Mouse (Mus musculus): Measurements from ENCODE around the gene Gm15517. TPM values are rescaled to one million over a fixed set of nuclear protein-coding genes. Genes with fewer than 3 reads are reported as not detected.
A peak's percentile ranks its signal among the peaks of the same experiment; 100 is the strongest.

Gene Gm15517
- polyA plus RNA-seq, 1 experiment from 2014 or later = not detected

- Histone ChIP-seq H3K27ac (peak overlapping the region; percentile 95), H3K27me3 (ENCODE audit: control insufficient read depth, insufficient read depth, low read length) (no peaks in the 10 kb centered on the region), H3K4me2 (replicated peaks) (peak overlapping the region; percentile 74), H3K9ac (peak overlapping the region; percentile 93), H3K36me3 (replicated peaks; ENCODE audit: control insufficient read depth, insufficient read depth) (no peaks in the 10 kb centered on the region), H3K4me3 (replicated peaks; ENCODE audit: low read length) (peak overlapping the region; percentile 66), H3K9me3 (ENCODE audit: control insufficient read depth, low read length) (no peaks in the 10 kb centered on the region), H3K4me1 (replicated peaks; ENCODE audit: control insufficient read depth, insufficient read depth, low read length) (peaks cover 10% of the 10 kb centered on the region)
- ATAC-seq (ENCODE audit: low FRiP score) (peak; percentile 29), DNase-seq (ENCODE audit: low spot score) (no peak)
- WGBS = under 1% methylated on average over 25 of the region's 25 CpGs
Observed at GRCm38 (mm10) chr7:44304463-44304774, 43.2 kb downstream of the Gm15517 start.

- Histone ChIP-seq H3K9ac (peak overlapping the region; percentile 93), H3K4me2 (replicated peaks) (peak overlapping the region; percentile 74), H3K9me3 (ENCODE audit: control insufficient read depth, low read length) (no peaks in the 10 kb centered on the region), H3K4me1 (replicated peaks; ENCODE audit: control insufficient read depth, insufficient read depth, low read length) (peaks cover 10% of the 10 kb centered on the region), H3K36me3 (replicated peaks; ENCODE audit: control insufficient read depth, insufficient read depth) (no peaks in the 10 kb centered on the region), H3K27ac (peak overlapping the region; percentile 95), H3K27me3 (ENCODE audit: control insufficient read depth, insufficient read depth, low read length) (no peaks in the 10 kb centered on the region), H3K4me3 (replicated peaks; ENCODE audit: low read length) (peak overlapping the region; percentile 66)
- WGBS = under 1% methylated on average over 49 of the region's 49 CpGs
- DNase-seq (ENCODE audit: low spot score) (peak; percentile 94), ATAC-seq (ENCODE audit: low FRiP score) (peak; percentile 94)
Observed at GRCm38 (mm10) chr7:44304775-44305641, 43.8 kb downstream of the Gm15517 start.

DNA sequence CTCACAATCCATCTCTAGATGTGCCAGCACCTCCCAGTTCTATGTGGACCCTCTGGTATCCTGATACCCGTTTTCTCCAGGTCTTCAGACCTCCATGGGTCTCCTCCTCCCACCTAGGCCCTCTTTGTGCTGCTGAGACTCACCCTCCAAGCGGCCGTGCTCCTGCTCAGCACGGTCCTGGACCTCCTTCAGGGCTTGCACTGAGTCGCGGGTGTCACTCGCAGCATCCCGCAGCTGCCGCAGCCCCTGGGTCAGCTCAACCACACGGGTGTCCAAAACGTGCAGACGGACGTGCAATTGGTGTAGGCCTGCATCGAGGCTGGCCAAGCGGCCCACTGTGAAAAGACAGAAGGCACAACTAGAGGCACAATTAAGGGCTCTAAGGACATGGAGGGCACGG, 44.4 kb downstream of the Gm15517 start:
- 6% methylated on average over 16 of the region's 16 CpGs for WGBS
- H3K27ac ChIP-seq = peak overlapping the region; percentile 95; the same call in 1 of the 2 replicates
- no peaks in the 10 kb centered on the region for H3K36me3 ChIP-seq (replicated peaks; ENCODE audit: control insufficient read depth, insufficient read depth)
- ATAC-seq (ENCODE audit: low FRiP score) (no peak), DNase-seq (ENCODE audit: low spot score) (no peak)
- no peaks in the 10 kb centered on the region for H3K27me3 ChIP-seq (ENCODE audit: control insufficient read depth, insufficient read depth, low read length)
- peaks cover 10% of the 10 kb centered on the region for H3K4me1 ChIP-seq (replicated peaks; ENCODE audit: control insufficient read depth, insufficient read depth, low read length)
- peak overlapping the region; percentile 66 for H3K4me3 ChIP-seq (replicated peaks; ENCODE audit: low read length)
- H3K9me3 ChIP-seq (ENCODE audit: control insufficient read depth, low read length) = no peaks in the 10 kb centered on the region
- H3K4me2 ChIP-seq (replicated peaks) = peak overlapping the region; percentile 74
- H3K9ac ChIP-seq = no peak overlapping the region

DNA sequence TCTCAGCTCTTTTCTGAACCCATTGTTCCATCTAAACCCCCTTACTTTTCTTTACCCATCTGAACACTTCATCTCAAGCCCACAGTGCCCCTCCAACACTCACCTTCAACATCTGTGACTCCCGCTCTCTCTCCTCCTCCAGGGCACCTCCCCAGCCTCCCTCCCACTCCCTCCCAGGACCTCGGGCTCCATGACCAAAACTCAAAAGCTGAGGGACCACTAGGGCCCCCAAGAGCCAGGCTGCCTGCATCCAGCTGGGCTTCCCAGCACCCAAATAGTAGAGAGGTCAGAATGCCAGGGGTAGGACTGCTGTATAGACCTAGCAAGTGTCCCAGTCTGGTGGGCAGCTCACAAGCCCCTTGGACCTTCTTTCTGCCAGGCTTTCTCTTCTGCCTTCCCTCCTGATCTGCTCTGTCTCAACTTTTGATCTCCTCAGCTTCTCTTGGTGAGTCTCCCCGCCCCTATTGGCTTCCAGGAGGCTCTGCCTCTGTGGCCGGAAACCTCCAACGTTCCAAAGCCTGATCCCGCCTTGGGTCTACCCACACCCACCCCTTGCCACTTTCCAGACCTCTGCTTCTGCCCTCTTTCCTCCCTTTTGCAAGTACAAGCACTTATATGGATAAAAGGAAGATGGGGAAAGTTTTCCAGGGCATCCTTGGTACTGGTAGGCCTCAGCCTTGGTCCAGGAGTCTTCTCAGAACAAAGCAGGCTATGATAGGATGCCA, 45.4 kb downstream of the Gm15517 start, which contains the start of gene Clec11a:
Gene Clec11a, minus strand, starts transcription at position 387 of the 725 bp plus-strand sequence.
- H3K27me3 ChIP-seq (ENCODE audit: control insufficient read depth, insufficient read depth, low read length) = no peaks in the 10 kb centered on the region
- peak within 1 kb of the TSS; percentile 66; the same call in 1 of the 2 replicates for H3K4me3 ChIP-seq (replicated peaks; ENCODE audit: low read length)
- H3K9me3 ChIP-seq (ENCODE audit: control insufficient read depth, low read length) = no peaks in the 10 kb centered on the region
- H3K27ac ChIP-seq = peak within 1 kb of the TSS; percentile 95; the same call in 1 of the 2 replicates
- no peak for ATAC-seq (ENCODE audit: low FRiP score)
- DNase-seq (ENCODE audit: low spot score) = no peak
- no peaks in the 10 kb centered on the region for H3K36me3 ChIP-seq (replicated peaks; ENCODE audit: control insufficient read depth, insufficient read depth)
- WGBS = 57% methylated on average over 6 of the region's 6 CpGs
- H3K9ac ChIP-seq = no peak within 1 kb of the TSS
- H3K4me1 ChIP-seq (replicated peaks; ENCODE audit: control insufficient read depth, insufficient read depth, low read length) = peaks cover 17% of the 10 kb centered on the region
- peak within 1 kb of the TSS; percentile 74 for H3K4me2 ChIP-seq (replicated peaks)

- Histone ChIP-seq H3K9me3 (ENCODE audit: control insufficient read depth, low read length) (no peaks in the 10 kb centered on the region), H3K9ac (no peak overlapping the region), H3K27me3 (ENCODE audit: control insufficient read depth, insufficient read depth, low read length) (no peaks in the 10 kb centered on the region), H3K4me3 (replicated peaks; ENCODE audit: low read length) (no peak overlapping the region), H3K4me2 (replicated peaks) (no peak overlapping the region), H3K27ac (no peak overlapping the region), H3K36me3 (replicated peaks; ENCODE audit: control insufficient read depth, insufficient read depth) (0 out of 2 replicates have a peak, but pooled peaks cover under 1% of the 10 kb centered on the region), H3K4me1 (replicated peaks; ENCODE audit: control insufficient read depth, insufficient read depth, low read length) (peaks cover 21% of the 10 kb centered on the region)
- 62% methylated on average over 9 of the region's 9 CpGs for WGBS
- ATAC-seq (ENCODE audit: low FRiP score) (no peak), DNase-seq (ENCODE audit: low spot score) (no peak)
Observed at GRCm38 (mm10) chr7:44307261-44308020, 46.2 kb downstream of the Gm15517 start.

DNA sequence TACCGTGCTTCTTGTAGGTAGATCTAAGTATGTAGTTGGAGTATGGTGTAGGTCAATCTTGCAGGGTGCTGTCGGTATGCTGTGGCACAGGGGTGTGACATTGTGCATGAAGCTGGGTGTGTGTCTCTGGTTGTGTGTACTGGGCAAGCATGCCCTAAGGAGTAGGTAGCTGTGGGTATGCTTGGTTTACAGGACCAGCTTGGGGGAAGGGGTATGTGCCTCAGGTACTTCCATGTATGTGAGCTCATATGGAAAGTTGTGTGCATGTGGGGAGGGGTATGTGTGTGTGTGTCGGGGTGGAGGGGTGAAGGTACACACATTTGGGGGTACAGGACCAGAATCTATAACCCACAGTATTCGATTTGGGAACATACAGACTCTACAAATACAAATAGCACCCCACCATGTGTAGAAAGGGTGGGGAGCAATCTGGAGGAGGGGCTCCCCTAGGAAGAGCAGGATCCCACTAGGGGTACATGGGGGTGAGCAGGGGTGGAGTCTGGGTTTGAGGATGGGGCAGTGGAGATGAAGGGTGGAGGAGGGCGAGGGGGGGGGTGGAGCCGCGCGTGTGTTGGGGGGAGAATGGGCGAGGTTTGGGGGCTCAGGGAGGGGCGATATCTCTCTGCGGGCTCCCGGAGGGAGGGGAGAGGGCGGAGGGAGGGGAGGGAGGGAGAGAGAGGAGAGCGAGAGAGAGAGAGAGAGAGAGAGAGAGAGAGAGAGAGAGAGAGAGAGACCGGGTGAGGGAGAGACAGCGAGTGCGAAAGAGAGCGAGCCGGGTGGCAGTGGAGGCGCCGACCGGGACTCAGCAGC, 48.4 kb downstream of the Gm15517 start, which contains the start of gene Shank1:
Gene Shank1, plus strand, starts transcription at position 779 of the 810 bp plus-strand sequence.
- no peak for DNase-seq (ENCODE audit: low spot score)
- H3K4me3 ChIP-seq (replicated peaks; ENCODE audit: low read length) = peak within 1 kb of the TSS; percentile 64
- peak within 1 kb of the TSS; percentile 77 for H3K27ac ChIP-seq
- H3K36me3 ChIP-seq (replicated peaks; ENCODE audit: control insufficient read depth, insufficient read depth) = peaks cover 23% of the 10 kb centered on the region
- no peaks in the 10 kb centered on the region for H3K9me3 ChIP-seq (ENCODE audit: control insufficient read depth, low read length)
- peak within 1 kb of the TSS; percentile 90 for H3K4me2 ChIP-seq (replicated peaks)
- peaks cover 11% of the 10 kb centered on the region; the same call in 1 of the 2 replicates for H3K4me1 ChIP-seq (replicated peaks; ENCODE audit: control insufficient read depth, insufficient read depth, low read length)
- H3K27me3 ChIP-seq (ENCODE audit: control insufficient read depth, insufficient read depth, low read length) = no peaks in the 10 kb centered on the region
- WGBS = 21% methylated on average over 14 of the region's 22 CpGs
- no peak for ATAC-seq (ENCODE audit: low FRiP score)
- H3K9ac ChIP-seq = peak within 1 kb of the TSS; percentile 88

DNA sequence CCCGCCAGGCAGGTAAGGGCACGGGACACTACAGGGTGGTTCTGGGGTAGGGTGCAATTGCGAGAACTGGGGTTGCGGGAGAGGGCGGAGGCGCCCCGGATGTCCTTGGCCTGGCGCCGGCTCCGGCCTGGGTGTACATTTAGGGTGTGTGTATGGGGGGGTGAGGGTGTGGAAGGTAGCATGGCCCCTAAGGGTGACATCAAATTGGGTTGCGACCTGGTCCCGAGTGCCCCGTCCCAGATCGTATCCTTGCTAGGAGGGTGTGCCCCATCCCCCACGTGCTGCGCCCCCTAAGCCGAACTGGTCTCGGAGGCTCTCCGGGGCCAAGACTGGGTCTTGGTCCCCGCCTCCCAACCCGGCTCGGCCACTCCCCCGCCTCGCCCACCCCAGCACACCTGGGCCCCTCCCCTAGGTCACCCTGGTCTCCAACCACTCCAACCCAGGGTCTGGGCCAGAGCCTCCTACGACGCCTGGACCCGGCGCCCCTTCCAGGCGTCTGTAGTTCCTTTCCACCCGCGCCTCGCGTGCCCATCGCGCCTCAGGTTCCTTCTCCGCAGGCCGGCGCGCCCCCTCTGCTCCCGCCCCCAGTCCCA, 49.1 kb downstream of the Gm15517 start:
- peak overlapping the region; percentile 64 for H3K4me3 ChIP-seq (replicated peaks; ENCODE audit: low read length)
- no peaks in the 10 kb centered on the region for H3K9me3 ChIP-seq (ENCODE audit: control insufficient read depth, low read length)
- H3K4me1 ChIP-seq (replicated peaks; ENCODE audit: control insufficient read depth, insufficient read depth, low read length) = peaks cover 11% of the 10 kb centered on the region; the same call in 1 of the 2 replicates
- H3K27me3 ChIP-seq (ENCODE audit: control insufficient read depth, insufficient read depth, low read length) = no peaks in the 10 kb centered on the region
- ATAC-seq (ENCODE audit: low FRiP score) (peak; percentile 28; the same call in 1 of the 2 replicates), DNase-seq (ENCODE audit: low spot score) (no peak)
- H3K36me3 ChIP-seq (replicated peaks; ENCODE audit: control insufficient read depth, insufficient read depth) = peaks cover 30% of the 10 kb centered on the region
- H3K9ac ChIP-seq = peak overlapping the region; percentile 88
- WGBS = under 1% methylated on average over 34 of the region's 40 CpGs
- H3K27ac ChIP-seq = peak overlapping the region; percentile 77
- peak overlapping the region; percentile 90 for H3K4me2 ChIP-seq (replicated peaks)
